8 mouse cellular contexts compared by ENCODE assay signal in genomic region chr11:94328644-94329025, GRCm38 (mm10). TPM values are rescaled to one million over a fixed set of nuclear protein-coding genes. Genes with fewer than 3 reads are reported as not detected.
A peak's percentile ranks its signal among the peaks of the same experiment; 100 is the strongest.
DNase-seq lines count a peak whose midpoint lies in the region; ATAC-seq lines count a peak whose summit lies in the region.

No protein-coding gene starts in this region.

- H3K4me2 ChIP-seq in intestine, embryonic 15.5 days (replicated peaks): peak overlapping the region; percentile 77
- peak overlapping the region; percentile 75 for H3K4me2 ChIP-seq in neural tube, embryonic 12.5 days (replicated peaks)

- WGBS in intestine, embryonic 15.5 days: 3% methylated on average over 10 of the region's 10 CpGs
- WGBS in neural tube, embryonic 12.5 days: 2% methylated on average over 10 of the region's 10 CpGs

- no peak; the same call in 1 of the 2 replicates for ATAC-seq in intestine, embryonic 15.5 days
- no peak for ATAC-seq in neural tube, embryonic 12.5 days (ENCODE audit: low FRiP score, low read depth)
- ATAC-seq in megakaryocyte progenitor cell, adult 5-6 weeks (replicated peaks; ENCODE audit: poor library complexity): no peak

- H3K4me3 ChIP-seq in intestine, embryonic 15.5 days (replicated peaks): peak overlapping the region; percentile 78
- H3K4me3 ChIP-seq in neural tube, embryonic 12.5 days: peak overlapping the region; percentile 75

- peaks cover 15% of the 10 kb centered on the region for H3K4me1 ChIP-seq in intestine, embryonic 15.5 days (replicated peaks)
- H3K4me1 ChIP-seq in neural tube, embryonic 12.5 days: peaks cover 21% of the 10 kb centered on the region

- H3K36me3 ChIP-seq in intestine, embryonic 15.5 days: no peaks in the 10 kb centered on the region
- H3K36me3 ChIP-seq in neural tube, embryonic 12.5 days: no peaks in the 10 kb centered on the region

- peak overlapping the region; percentile 98 for H3K27ac ChIP-seq in intestine, embryonic 15.5 days
- peak overlapping the region; percentile 98 for H3K27ac ChIP-seq in neural tube, embryonic 12.5 days

- H3K9me3 ChIP-seq in intestine, embryonic 15.5 days: no peaks in the 10 kb centered on the region
- no peaks in the 10 kb centered on the region for H3K9me3 ChIP-seq in neural tube, embryonic 12.5 days

- H3K27me3 ChIP-seq in intestine, embryonic 15.5 days (replicated peaks): no peaks in the 10 kb centered on the region
- H3K27me3 ChIP-seq in neural tube, embryonic 12.5 days (replicated peaks): no peaks in the 10 kb centered on the region

- DNase-seq in cerebellum, adult 9-10 months: peak; percentile 58
- DNase-seq in cerebellum, adult 11-12 months: no peak
- DNase-seq in retina, embryonic 14.5 days (ENCODE audit: low spot score): peak; percentile 63
- no peak for DNase-seq in retina, postnatal 1 day
- no peak for DNase-seq in T-cell, adult 2 months (ENCODE audit: low spot score)

- peak overlapping the region; percentile 93 for H3K9ac ChIP-seq in intestine, embryonic 15.5 days
- peak overlapping the region; percentile 93 for H3K9ac ChIP-seq in neural tube, embryonic 12.5 days

RNA-seq across cellular contexts. Expression of gene Ankrd40, which starts 0.8 kb away (rescaled TPM):
- polyA plus RNA-seq in intestine, embryonic 15.5 days (2015; fragmentation: Nextera tagmentation; extraction: Ambion mirVana): 22.0 and 23.0 TPM in 2 replicates
- polyA plus RNA-seq in neural tube, embryonic 12.5 days (2016; fragmentation: Nextera tagmentation; extraction: Ambion mirVana): 31.0 and 36.2 TPM in 2 replicates
- 18.8 and 21.7 TPM in 2 replicates for total RNA-seq in megakaryocyte progenitor cell, adult 5-6 weeks (2015)
- total RNA-seq in megakaryocyte progenitor cell, adult 5-6 weeks (2017): 59.6 and 77.8 TPM in 2 replicates

RNA-seq across cellular contexts. Expression of gene Luc7l3, which starts 6.8 kb away (rescaled TPM):
- 85.9 and 103 TPM in 2 replicates for polyA plus RNA-seq in intestine, embryonic 15.5 days (2015; fragmentation: Nextera tagmentation; extraction: Ambion mirVana)
- 138 and 152 TPM in 2 replicates for polyA plus RNA-seq in neural tube, embryonic 12.5 days (2016; fragmentation: Nextera tagmentation; extraction: Ambion mirVana)
- total RNA-seq in megakaryocyte progenitor cell, adult 5-6 weeks (2015): 160 and 188 TPM in 2 replicates
- total RNA-seq in megakaryocyte progenitor cell, adult 5-6 weeks (2017): 289 and 470 TPM in 2 replicates

RNA-seq across cellular contexts. Expression of gene Gm21885, which starts 47.0 kb away (rescaled TPM):
- 44.6 and 53.2 TPM in 2 replicates for polyA plus RNA-seq in intestine, embryonic 15.5 days (2015; fragmentation: Nextera tagmentation; extraction: Ambion mirVana)
- not detected in 2 replicates for polyA plus RNA-seq in neural tube, embryonic 12.5 days (2016; fragmentation: Nextera tagmentation; extraction: Ambion mirVana)
- not detected in 2 replicates for total RNA-seq in megakaryocyte progenitor cell, adult 5-6 weeks (2015)
- not detected in 2 replicates for total RNA-seq in megakaryocyte progenitor cell, adult 5-6 weeks (2017)

Comparison
In these comparisons a context has a peak if more than half of its experiments do, and no peak if none do; other contexts are left out.
1. DNase-seq: peak in cerebellum, adult 9-10 months (single experiment) and retina, embryonic 14.5 days (single experiment); none in cerebellum, adult 11-12 months (single experiment), retina, postnatal 1 day (single experiment) and T-cell, adult 2 months (single experiment).
2. RNA of gene Gm21885, which starts 47.0 kb away (polyA plus RNA-seq): 44.6 to 53.2 TPM in intestine, embryonic 15.5 days; not detected in neural tube, embryonic 12.5 days; every median in the first group is over 10 times any median in the second.